Mouse (Mus musculus): Measurements from ENCODE around the gene Itpkc. TPM values are rescaled to one million over a fixed set of nuclear protein-coding genes. Genes with fewer than 3 reads are reported as not detected.

The Itpkc gene
- polyA plus RNA-seq, 1 experiment from 2014 or later = 8.9 TPM

GRCm38 (mm10) chr7:27162780-27163449 lies 65.5 kb downstream of the Itpkc start:
- ATAC-seq (replicated peaks; ENCODE audit: low FRiP score, low TSS enrichment, low read depth) = no peak
- Histone ChIP-seq H3K4me3 (ENCODE audit: low read depth, low read length) (no peak overlapping the region), H3K4me2 (ENCODE audit: low read length) (peak overlapping the region; percentile 89; the same call in 1 of the 2 replicates), H3K36me3 (ENCODE audit: control insufficient read depth, insufficient read depth, low read length) (peaks cover 49% of the 10 kb centered on the region), H3K9ac (ENCODE audit: low read length) (no peak overlapping the region), H3K27ac (ENCODE audit: low read depth) (no peak overlapping the region), H3K27me3 (replicated peaks; ENCODE audit: control insufficient read depth, insufficient read depth, low read length) (no peaks in the 10 kb centered on the region), H3K9me3 (ENCODE audit: control insufficient read depth, low read length) (no peaks in the 10 kb centered on the region), H3K4me1 (replicated peaks; ENCODE audit: control insufficient read depth, insufficient read depth, low read length) (peaks cover 41% of the 10 kb centered on the region)
- DNase-seq (ENCODE audit: low spot score) = no peak
- 79% methylated on average over 5 of the region's 5 CpGs for WGBS

- no peak overlapping the region for H3K9ac ChIP-seq (ENCODE audit: low read length)
- H3K9me3 ChIP-seq (ENCODE audit: control insufficient read depth, low read length) = no peaks in the 10 kb centered on the region
- DNase-seq (ENCODE audit: low spot score) = no peak
- no peak overlapping the region for H3K4me2 ChIP-seq (ENCODE audit: low read length)
- H3K36me3 ChIP-seq (ENCODE audit: control insufficient read depth, insufficient read depth, low read length) = peaks cover 57% of the 10 kb centered on the region
- no peak overlapping the region for H3K27ac ChIP-seq (ENCODE audit: low read depth)
- H3K4me3 ChIP-seq (ENCODE audit: low read depth, low read length) = no peak overlapping the region
- 83% methylated on average over 4 of the region's 4 CpGs for WGBS
- H3K4me1 ChIP-seq (replicated peaks; ENCODE audit: control insufficient read depth, insufficient read depth, low read length) = peaks cover 37% of the 10 kb centered on the region
- H3K27me3 ChIP-seq (replicated peaks; ENCODE audit: control insufficient read depth, insufficient read depth, low read length) = no peaks in the 10 kb centered on the region
- no peak for ATAC-seq (replicated peaks; ENCODE audit: low FRiP score, low TSS enrichment, low read depth)
Observed at GRCm38 (mm10) chr7:27161744-27162143, 66.7 kb downstream of the Itpkc start.

DNA sequence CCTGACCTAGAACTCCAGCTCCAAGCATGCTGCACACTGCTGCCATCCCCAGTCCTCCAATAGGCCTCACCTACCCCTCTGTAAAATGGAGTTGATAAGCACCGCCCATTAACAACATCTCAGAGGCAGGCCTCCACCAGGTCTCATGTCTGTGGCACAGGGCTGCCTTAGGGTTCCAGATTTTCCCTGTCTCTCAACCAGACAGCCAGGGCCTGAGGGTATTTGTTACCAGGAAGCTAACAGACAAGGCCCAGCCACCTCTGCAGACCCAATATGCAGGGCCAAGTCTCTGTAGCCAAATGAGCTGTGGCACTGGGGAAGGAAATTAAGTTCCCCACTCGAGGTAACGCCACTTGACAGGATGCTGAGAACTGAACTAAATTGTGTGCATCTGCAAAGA lies 67.5 kb downstream of the Itpkc start:
- Histone ChIP-seq H3K36me3 (ENCODE audit: control insufficient read depth, insufficient read depth, low read length) (peaks cover 57% of the 10 kb centered on the region), H3K4me2 (ENCODE audit: low read length) (no peak overlapping the region), H3K27ac (ENCODE audit: low read depth) (peak overlapping the region; percentile 2; the same call in 1 of the 2 replicates), H3K9ac (ENCODE audit: low read length) (no peak overlapping the region), H3K4me1 (replicated peaks; ENCODE audit: control insufficient read depth, insufficient read depth, low read length) (peaks cover 37% of the 10 kb centered on the region), H3K9me3 (ENCODE audit: control insufficient read depth, low read length) (no peaks in the 10 kb centered on the region), H3K4me3 (ENCODE audit: low read depth, low read length) (no peak overlapping the region), H3K27me3 (replicated peaks; ENCODE audit: control insufficient read depth, insufficient read depth, low read length) (no peaks in the 10 kb centered on the region)
- 84% methylated on average over 3 of the region's 3 CpGs for WGBS
- no peak for DNase-seq (ENCODE audit: low spot score)
- no peak for ATAC-seq (replicated peaks; ENCODE audit: low FRiP score, low TSS enrichment, low read depth)

GRCm38 (mm10) chr7:27159882-27160281 lies 68.6 kb downstream of the Itpkc start:
- Histone ChIP-seq H3K36me3 (ENCODE audit: control insufficient read depth, insufficient read depth, low read length) (peaks cover 54% of the 10 kb centered on the region), H3K27me3 (replicated peaks; ENCODE audit: control insufficient read depth, insufficient read depth, low read length) (no peaks in the 10 kb centered on the region), H3K4me1 (replicated peaks; ENCODE audit: control insufficient read depth, insufficient read depth, low read length) (peaks cover 27% of the 10 kb centered on the region), H3K4me2 (ENCODE audit: low read length) (no peak overlapping the region), H3K9ac (ENCODE audit: low read length) (no peak overlapping the region), H3K9me3 (ENCODE audit: control insufficient read depth, low read length) (no peaks in the 10 kb centered on the region), H3K4me3 (ENCODE audit: low read depth, low read length) (no peak overlapping the region), H3K27ac (ENCODE audit: low read depth) (no peak overlapping the region)
- DNase-seq (ENCODE audit: low spot score) = peak; percentile 88
- WGBS = 8% methylated on average over 8 of the region's 8 CpGs
- ATAC-seq (replicated peaks; ENCODE audit: low FRiP score, low TSS enrichment, low read depth) = peak; percentile 91

DNA sequence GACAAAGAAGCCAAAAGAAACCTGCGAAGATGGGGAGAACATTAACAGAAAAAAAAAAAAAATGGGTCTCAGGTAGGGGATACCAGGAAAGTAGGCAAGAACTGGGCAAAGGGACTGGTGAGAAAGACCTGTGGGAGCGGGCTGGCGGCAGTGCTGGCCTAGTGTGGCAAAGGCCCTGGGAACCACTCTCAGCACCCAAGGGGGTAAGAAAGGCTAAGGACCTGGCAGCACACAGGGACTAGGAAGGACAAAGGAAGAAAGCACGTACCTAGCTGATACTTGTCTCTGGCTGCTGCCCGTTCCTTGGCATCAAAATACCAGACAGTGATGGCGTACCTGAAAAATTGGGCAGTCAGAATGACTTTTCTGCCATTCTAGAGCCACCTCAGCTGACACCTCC lies 69.2 kb downstream of the Itpkc start:
- ATAC-seq (replicated peaks; ENCODE audit: low FRiP score, low TSS enrichment, low read depth) (no peak), DNase-seq (ENCODE audit: low spot score) (no peak)
- Histone ChIP-seq H3K27ac (ENCODE audit: low read depth) (no peak overlapping the region), H3K27me3 (replicated peaks; ENCODE audit: control insufficient read depth, insufficient read depth, low read length) (no peaks in the 10 kb centered on the region), H3K9me3 (ENCODE audit: control insufficient read depth, low read length) (no peaks in the 10 kb centered on the region), H3K4me3 (ENCODE audit: low read depth, low read length) (no peak overlapping the region), H3K4me1 (replicated peaks; ENCODE audit: control insufficient read depth, insufficient read depth, low read length) (peaks cover 21% of the 10 kb centered on the region), H3K9ac (ENCODE audit: low read length) (no peak overlapping the region), H3K36me3 (ENCODE audit: control insufficient read depth, insufficient read depth, low read length) (peaks cover 50% of the 10 kb centered on the region), H3K4me2 (ENCODE audit: low read length) (no peak overlapping the region)
- 97% methylated on average over 6 of the region's 6 CpGs for WGBS

- Histone ChIP-seq H3K27me3 (replicated peaks; ENCODE audit: control insufficient read depth, insufficient read depth, low read length) (no peaks in the 10 kb centered on the region), H3K4me1 (replicated peaks; ENCODE audit: control insufficient read depth, insufficient read depth, low read length) (peaks cover 10% of the 10 kb centered on the region), H3K4me2 (ENCODE audit: low read length) (no peak overlapping the region), H3K27ac (ENCODE audit: low read depth) (no peak overlapping the region), H3K9me3 (ENCODE audit: control insufficient read depth, low read length) (no peaks in the 10 kb centered on the region), H3K4me3 (ENCODE audit: low read depth, low read length) (no peak overlapping the region), H3K9ac (ENCODE audit: low read length) (no peak overlapping the region), H3K36me3 (ENCODE audit: control insufficient read depth, insufficient read depth, low read length) (peaks cover 43% of the 10 kb centered on the region)
- no peak for DNase-seq (ENCODE audit: low spot score)
- WGBS = 97% methylated on average over 9 of the region's 9 CpGs
- ATAC-seq (replicated peaks; ENCODE audit: low FRiP score, low TSS enrichment, low read depth) = no peak
Observed at GRCm38 (mm10) chr7:27158171-27158570, 70.3 kb downstream of the Itpkc start.

MicroRNA genes within 50 kb of the gene (microRNA counts, 519-probe panel; counts per million panel counts)
- microRNA mmu-miR-1191 = not detected

Small RNA genes lying within 50 kb of the gene (microRNA-seq; reads per million reads assigned to microRNA genes)
- gene Mir1191 (2.6 reads per million, percentile 27 among the genes with 10 or more reads in this experiment), gene Mir3101 (0.85 reads per million, percentile 4 among the genes with 10 or more reads in this experiment)

Other genes with a start within 250 kb of the Itpkc start
- not detected in 2 replicates for gene Cyp2a12, start 199.6 kb downstream of the Itpkc start, polyA plus RNA-seq (2014; fragmentation: Nextera tagmentation; extraction: Ambion mirVana)
- not detected in 2 replicates for gene Cyp2f2, start 108.8 kb downstream of the Itpkc start, polyA plus RNA-seq (2014; fragmentation: Nextera tagmentation; extraction: Ambion mirVana)
- 0.12 TPM in 2 replicates for gene Cyp2t4, start 74.9 kb downstream of the Itpkc start, polyA plus RNA-seq (2014; fragmentation: Nextera tagmentation; extraction: Ambion mirVana)
- gene Egln2, start 61.9 kb downstream of the Itpkc start, polyA plus RNA-seq (2014; fragmentation: Nextera tagmentation; extraction: Ambion mirVana) = 39.3 and 43.1 TPM in 2 replicates
- 59.8 and 60.8 TPM in 2 replicates for gene Rab4b, start 49.8 kb downstream of the Itpkc start, polyA plus RNA-seq (2014; fragmentation: Nextera tagmentation; extraction: Ambion mirVana)
- 0.52 TPM in 1 of 2 replicates, not detected in the other for gene Gm21983, start 47.6 kb downstream of the Itpkc start, polyA plus RNA-seq (2014; fragmentation: Nextera tagmentation; extraction: Ambion mirVana)
- gene Mia, start 47.5 kb downstream of the Itpkc start, polyA plus RNA-seq (2014; fragmentation: Nextera tagmentation; extraction: Ambion mirVana) = 0.34 and 11.1 TPM in 2 replicates
- gene BC024978, start 32.9 kb downstream of the Itpkc start, polyA plus RNA-seq (2014; fragmentation: Nextera tagmentation; extraction: Ambion mirVana) = 3.7 and 4.6 TPM in 2 replicates
- 283 and 289 TPM in 2 replicates for gene Snrpa, start 32.4 kb downstream of the Itpkc start, polyA plus RNA-seq (2014; fragmentation: Nextera tagmentation; extraction: Ambion mirVana)
- gene Coq8b, start 4.4 kb upstream of the Itpkc start, polyA plus RNA-seq (2014; fragmentation: Nextera tagmentation; extraction: Ambion mirVana) = 16.7 and 18.0 TPM in 2 replicates
- gene Numbl, start 29.8 kb upstream of the Itpkc start, polyA plus RNA-seq (2014; fragmentation: Nextera tagmentation; extraction: Ambion mirVana) = 9.2 and 11.0 TPM in 2 replicates
- 97.9 and 110 TPM in 2 replicates for gene Ltbp4, start 109.0 kb upstream of the Itpkc start, polyA plus RNA-seq (2014; fragmentation: Nextera tagmentation; extraction: Ambion mirVana)
- gene Shkbp1, start 127.4 kb upstream of the Itpkc start, polyA plus RNA-seq (2014; fragmentation: Nextera tagmentation; extraction: Ambion mirVana) = 39.8 and 40.0 TPM in 2 replicates
- 0.50 and 1.2 TPM in 2 replicates for gene Gm20479, start 128.8 kb upstream of the Itpkc start, polyA plus RNA-seq (2014; fragmentation: Nextera tagmentation; extraction: Ambion mirVana)
- 0.34 and 0.48 TPM in 2 replicates for gene Sptbn4, start 219.0 kb upstream of the Itpkc start, polyA plus RNA-seq (2014; fragmentation: Nextera tagmentation; extraction: Ambion mirVana)
- gene Blvrb, start 219.3 kb upstream of the Itpkc start, polyA plus RNA-seq (2014; fragmentation: Nextera tagmentation; extraction: Ambion mirVana) = 52.3 and 54.0 TPM in 2 replicates
- gene Sertad3, start 245.1 kb upstream of the Itpkc start, polyA plus RNA-seq (2014; fragmentation: Nextera tagmentation; extraction: Ambion mirVana) = 25.2 and 29.0 TPM in 2 replicates